Mouse (Mus musculus): ENCODE results near the gene Zeb2. TPM values are rescaled to one million over a fixed set of nuclear protein-coding genes. Genes with fewer than 3 reads are reported as not detected.

Gene Zeb2
- polyA plus RNA-seq, 2 experiments, result 5.7 to 9.9 TPM

- no peak for TF ChIP-seq CTCF (IDR thresholded peaks at IDR 0.05; ENCODE audit: low read depth)
- peak; percentile 57 for TF ChIP-seq EP300 (IDR thresholded peaks at IDR 0.05; ENCODE audit: low read depth)
- 7% methylated on average over 3 of the region's 3 CpGs for WGBS (ENCODE audit: insufficient replicate concordance)
- no peaks in the 10 kb centered on the region for H3K9me3 ChIP-seq (ENCODE audit: control insufficient read depth, low read length)
- 0 out of 2 replicates have a peak overlapping the region, but pooled peaks have one; percentile 27 for H3K9ac ChIP-seq (replicated peaks)
- H3K36me3 ChIP-seq (replicated peaks; ENCODE audit: control insufficient read depth, insufficient read depth, low read depth), result no peaks in the 10 kb centered on the region
- peak overlapping the region; percentile 44 for H3K27ac ChIP-seq
- H3K4me3 ChIP-seq (ENCODE audit: insufficient read depth in 1 of 2, low read depth in 2 of 2, low read length in 2 of 2), result no peak overlapping the region; a peak in 1 of 4 replicates
- H3K4me1 ChIP-seq (replicated peaks; ENCODE audit: control insufficient read depth in 2 of 2, insufficient read depth in 2 of 2, low read length in 1 of 2), result peaks cover 22 to 26% of the 10 kb centered on the region in 2 experiments
- peak; percentile 70; the same call in 1 of the 2 replicates for ATAC-seq (ENCODE audit: insufficient read depth)
- H3K27me3 ChIP-seq (ENCODE audit: control insufficient read depth, insufficient read depth, low read length), result no peaks in the 10 kb centered on the region
- H3K4me2 ChIP-seq (ENCODE audit: low read depth), result peak overlapping the region; percentile 52
- DNase-seq (ENCODE audit: low read depth in 3 of 3, low spot score in 3 of 3), result no peak
These were observed 39.2 kb downstream of the Zeb2 start for GRCm38 (mm10) chr2:45077938-45078487.

DNA sequence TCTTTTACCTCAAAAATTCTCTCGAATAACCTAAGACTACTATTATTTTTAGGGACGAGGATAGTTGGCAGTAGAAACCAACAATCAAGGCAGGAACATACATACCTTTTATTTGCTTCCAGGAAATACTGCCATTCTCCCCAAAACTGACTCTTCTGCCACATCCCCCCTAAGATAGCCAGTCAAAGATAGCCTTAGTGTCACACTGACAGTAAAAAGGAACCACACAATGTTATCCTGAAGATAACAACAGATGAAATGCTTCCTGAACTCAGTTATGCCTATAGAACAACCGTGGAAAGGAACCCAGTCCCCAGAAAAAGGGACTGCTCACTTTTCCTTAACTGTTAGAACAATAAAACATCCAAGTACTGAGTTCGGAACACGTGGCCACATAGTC lies 39.8 kb downstream of the Zeb2 start:
- DNase-seq (ENCODE audit: low read depth in 3 of 3, low spot score in 3 of 3) (no peak), ATAC-seq (ENCODE audit: insufficient read depth) (0 out of 2 replicates have a peak, but pooled peaks have one; percentile 25)
- Histone ChIP-seq H3K27ac (peak overlapping the region; percentile 44; the same call in 1 of the 2 replicates), H3K9ac (replicated peaks) (no peak overlapping the region), H3K4me3 (ENCODE audit: insufficient read depth in 1 of 2, low read depth in 2 of 2, low read length in 2 of 2) (no peak overlapping the region), H3K36me3 (replicated peaks; ENCODE audit: control insufficient read depth, insufficient read depth, low read depth) (no peaks in the 10 kb centered on the region), H3K27me3 (ENCODE audit: control insufficient read depth, insufficient read depth, low read length) (no peaks in the 10 kb centered on the region), H3K9me3 (ENCODE audit: control insufficient read depth, low read length) (no peaks in the 10 kb centered on the region), H3K4me1 (replicated peaks; ENCODE audit: control insufficient read depth in 2 of 2, insufficient read depth in 2 of 2, low read length in 1 of 2) (peaks cover 22 to 26% of the 10 kb centered on the region in 2 experiments), H3K4me2 (ENCODE audit: low read depth) (peak overlapping the region; percentile 52)
- TF ChIP-seq CTCF (IDR thresholded peaks at IDR 0.05; ENCODE audit: low read depth) (no peak), EP300 (IDR thresholded peaks at IDR 0.05; ENCODE audit: low read depth) (no peak)
- 52% methylated on average over 5 of the region's 5 CpGs for WGBS (ENCODE audit: insufficient replicate concordance)

DNA sequence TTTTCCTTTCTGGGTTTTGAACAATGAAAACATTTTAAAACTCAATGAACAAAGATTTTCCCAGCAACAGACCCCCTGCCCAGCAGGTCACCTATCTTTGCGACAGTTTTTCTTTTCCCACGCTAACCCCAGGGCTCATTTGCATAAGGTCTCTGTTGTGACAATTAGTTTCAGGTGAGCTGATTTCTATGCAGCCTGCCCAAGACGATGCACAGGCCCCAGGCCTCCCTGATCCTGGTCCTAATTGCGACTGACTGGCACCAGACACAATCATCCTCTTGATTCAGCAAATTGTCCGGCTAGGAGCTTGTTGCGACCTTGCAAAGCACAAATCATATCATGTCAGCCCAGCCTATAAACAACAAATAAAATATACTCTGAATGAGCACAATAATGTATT lies 44.2 kb downstream of the Zeb2 start:
- no peak overlapping the region for H3K4me2 ChIP-seq (ENCODE audit: low read depth)
- H3K27me3 ChIP-seq (ENCODE audit: control insufficient read depth, insufficient read depth, low read length), result no peaks in the 10 kb centered on the region
- H3K36me3 ChIP-seq (replicated peaks; ENCODE audit: control insufficient read depth, insufficient read depth, low read depth), result no peaks in the 10 kb centered on the region
- ATAC-seq (ENCODE audit: insufficient read depth) (no peak), DNase-seq (ENCODE audit: low read depth in 3 of 3, low spot score in 3 of 3) (no peak)
- no peak overlapping the region for H3K4me3 ChIP-seq (ENCODE audit: insufficient read depth in 1 of 2, low read depth in 2 of 2, low read length in 2 of 2)
- TF ChIP-seq EP300 (IDR thresholded peaks at IDR 0.05; ENCODE audit: low read depth) (no peak), CTCF (IDR thresholded peaks at IDR 0.05; ENCODE audit: low read depth) (no peak)
- no peak overlapping the region for H3K9ac ChIP-seq (replicated peaks)
- H3K27ac ChIP-seq, result no peak overlapping the region
- no peaks in the 10 kb centered on the region for H3K9me3 ChIP-seq (ENCODE audit: control insufficient read depth, low read length)
- peaks cover 26 to 27% of the 10 kb centered on the region in 2 experiments for H3K4me1 ChIP-seq (replicated peaks; ENCODE audit: control insufficient read depth in 2 of 2, insufficient read depth in 2 of 2, low read length in 1 of 2)
- 77% methylated on average over 6 of the region's 6 CpGs for WGBS (ENCODE audit: insufficient replicate concordance)

DNA sequence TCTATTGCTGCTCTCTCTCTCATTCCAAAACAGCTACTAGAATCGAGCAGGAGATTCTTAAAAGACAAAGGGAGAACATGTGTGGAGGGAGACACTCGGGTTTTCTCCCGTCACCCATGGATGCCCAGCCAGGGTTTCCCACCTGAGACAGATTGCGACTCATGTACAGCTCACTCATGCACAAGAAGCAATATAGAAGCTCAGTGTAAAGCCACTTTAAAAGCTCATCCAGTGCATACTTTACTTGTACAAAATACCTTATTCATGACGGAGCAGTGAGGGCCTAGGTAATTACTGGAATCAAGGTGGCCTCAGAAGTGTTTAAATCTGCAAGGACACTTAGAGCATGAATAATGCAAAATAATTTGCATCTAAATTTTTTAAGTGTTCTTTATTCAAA lies 45.9 kb downstream of the Zeb2 start:
- 80% methylated on average over 5 of the region's 5 CpGs for WGBS (ENCODE audit: insufficient replicate concordance)
- peaks cover 22 to 23% of the 10 kb centered on the region in 2 experiments for H3K4me1 ChIP-seq (replicated peaks; ENCODE audit: control insufficient read depth in 2 of 2, insufficient read depth in 2 of 2, low read length in 1 of 2)
- TF ChIP-seq CTCF (IDR thresholded peaks at IDR 0.05; ENCODE audit: low read depth) (no peak), EP300 (IDR thresholded peaks at IDR 0.05; ENCODE audit: low read depth) (no peak)

GRCm38 (mm10) chr2:45070612-45071276 lies 46.5 kb downstream of the Zeb2 start:
- DNase-seq (ENCODE audit: low read depth in 3 of 3, low spot score in 3 of 3) (no peak), ATAC-seq (ENCODE audit: insufficient read depth) (no peak)
- Histone ChIP-seq H3K4me2 (ENCODE audit: low read depth) (no peak overlapping the region), H3K36me3 (replicated peaks; ENCODE audit: control insufficient read depth, insufficient read depth, low read depth) (no peaks in the 10 kb centered on the region), H3K4me1 (replicated peaks; ENCODE audit: control insufficient read depth in 2 of 2, insufficient read depth in 2 of 2, low read length in 1 of 2) (peaks cover 22 to 23% of the 10 kb centered on the region in 2 experiments), H3K4me3 (ENCODE audit: insufficient read depth in 1 of 2, low read depth in 2 of 2, low read length in 2 of 2) (no peak overlapping the region), H3K27ac (no peak overlapping the region), H3K9ac (replicated peaks) (no peak overlapping the region), H3K9me3 (ENCODE audit: control insufficient read depth, low read length) (no peaks in the 10 kb centered on the region), H3K27me3 (ENCODE audit: control insufficient read depth, insufficient read depth, low read length) (no peaks in the 10 kb centered on the region)
- 58% methylated on average over 6 of the region's 6 CpGs for WGBS (ENCODE audit: insufficient replicate concordance)
- TF ChIP-seq EP300 (IDR thresholded peaks at IDR 0.05; ENCODE audit: low read depth) (no peak), CTCF (IDR thresholded peaks at IDR 0.05; ENCODE audit: low read depth) (no peak)

More for the DNA sequence above, 45.9 kb downstream of the Zeb2 start:
- no peak overlapping the region for H3K4me3 ChIP-seq (ENCODE audit: insufficient read depth in 1 of 2, low read depth in 2 of 2, low read length in 2 of 2)
- ATAC-seq (ENCODE audit: insufficient read depth) (no peak), DNase-seq (ENCODE audit: low read depth in 3 of 3, low spot score in 3 of 3) (no peak)
- H3K27me3 ChIP-seq (ENCODE audit: control insufficient read depth, insufficient read depth, low read length), result no peaks in the 10 kb centered on the region
- no peak overlapping the region for H3K27ac ChIP-seq
- no peaks in the 10 kb centered on the region for H3K36me3 ChIP-seq (replicated peaks; ENCODE audit: control insufficient read depth, insufficient read depth, low read depth)
- H3K9ac ChIP-seq (replicated peaks), result no peak overlapping the region
- H3K4me2 ChIP-seq (ENCODE audit: low read depth), result no peak overlapping the region
- H3K9me3 ChIP-seq (ENCODE audit: control insufficient read depth, low read length), result no peaks in the 10 kb centered on the region
